Mouse (Mus musculus) stomach, embryonic 14.5 days (tissue): ENCODE data around the gene Rmdn2. TPM values are rescaled to one million over a fixed set of nuclear protein-coding genes. Genes with fewer than 3 reads are reported as not detected.

ENCODE experiments used
- ATAC-seq: fragments of 200-750 bp; cut with Nextera tagmentation; 2 replicates; pipeline ENCODE4 v1.8.0; 2017; ENCODE audit warnings: low read depth, moderate TSS enrichment; ENCODE audit not compliant: insufficient number of reproducible peaks, insufficient read depth, low FRiP score
- H3K27ac ChIP-seq: fragments of 300-500 bp; sonication (generic); 2 replicates; pipeline ENCODE4 v1.5.1; 2014; ENCODE audit warnings: mild to moderate bottlenecking, low read length, moderate library complexity, mixed read lengths
- H3K27me3 ChIP-seq: fragments of 300-500 bp; sonication (generic); 2 replicates; pipeline ENCODE4 v1.6.1; 2014; ENCODE audit warnings: low read length, control low read depth, mixed read lengths; ENCODE audit not compliant: control insufficient read depth, insufficient read depth
- H3K36me3 ChIP-seq: fragments of 300-500 bp; sonication (generic); 2 replicates; pipeline ENCODE4 v1.6.1; 2014; ENCODE audit warnings: mild to moderate bottlenecking, control low read depth, low read length, moderate library complexity, mixed read lengths; ENCODE audit not compliant: control insufficient read depth, insufficient read depth
- H3K4me1 ChIP-seq: fragments of 300-500 bp; sonication (generic); 2 replicates; pipeline ENCODE4 v1.6.1; 2014; ENCODE audit warnings: low read length, control low read depth, mixed read lengths; ENCODE audit not compliant: control insufficient read depth, insufficient read depth
- H3K4me2 ChIP-seq: fragments of 300-500 bp; sonication (generic); replicated peaks from 2 replicates; pipeline ENCODE4 v1.6.1; 2014; ENCODE audit warnings: low read depth, low read length, control low read depth
- H3K4me3 ChIP-seq: fragments of 300-500 bp; sonication (generic); 2 replicates; pipeline ENCODE4 v1.5.1; 2014; ENCODE audit warnings: low read depth, low read length, control low read depth
- H3K9ac ChIP-seq: fragments of 300-500 bp; sonication (generic); replicated peaks from 2 replicates; pipeline ENCODE4 v1.6.1; 2014; ENCODE audit warnings: low read depth, mild to moderate bottlenecking, control low read depth, low read length, moderate library complexity, mixed read lengths
- H3K9me3 ChIP-seq: fragments of 300-500 bp; sonication (generic); 2 replicates; pipeline ENCODE4 v1.6.1; 2016; ENCODE audit warnings: low read depth, low read length, control low read depth; ENCODE audit not compliant: control insufficient read depth
- WGBS: fragments of 180-500 bp; shearing (Covaris S2); extraction: QIAGEN DNeasy Blood & Tissue Kit; methylation state at CpG from one replicate; pipeline ENCODE4 v1.1.7; 2014; 5-methylcytosine and 5-hydroxymethylcytosine counted together
- polyA plus RNA-seq: library from polyadenylated mRNA; unstranded; fragments of >200 nt; fragmentation: Nextera tagmentation; extraction: Ambion mirVana; gene quantifications from 2 replicates; pipeline ENCODE4 v1.2.1, GENCODE M21; 2014

The Rmdn2 gene
- polyA plus RNA-seq, 1 experiment from 2014 or later: 15.0 TPM

- H3K27ac ChIP-seq: no peak overlapping the region
These were observed 101.6 kb downstream of the Rmdn2 start for GRCm38 (mm10) chr17:79713276-79713642.

GRCm38 (mm10) chr17:79713643-79714367, 102.1 kb downstream of the Rmdn2 start:
- ATAC-seq: no peak; the same call in 1 of the 2 replicates
- peak overlapping the region; percentile 38 for H3K4me3 ChIP-seq
- H3K4me1 ChIP-seq: peaks cover 19% of the 10 kb centered on the region; the same call in 1 of the 2 replicates
- H3K27ac ChIP-seq: no peak overlapping the region
- peaks cover 32% of the 10 kb centered on the region for H3K27me3 ChIP-seq
- H3K9me3 ChIP-seq: no peaks in the 10 kb centered on the region
- H3K9ac ChIP-seq: peak overlapping the region; percentile 18; the same call in 1 of the 2 replicates
- under 1% methylated on average over 63 of the region's 63 CpGs for WGBS
- no peaks in the 10 kb centered on the region for H3K36me3 ChIP-seq
- peak overlapping the region; percentile 89 for H3K4me2 ChIP-seq

More at GRCm38 (mm10) chr17:79713276-79713642, 101.6 kb downstream of the Rmdn2 start:
- Histone ChIP-seq H3K4me1 (peaks cover 19% of the 10 kb centered on the region), H3K36me3 (no peaks in the 10 kb centered on the region), H3K4me2 (peak overlapping the region; percentile 89), H3K27me3 (peaks cover 32% of the 10 kb centered on the region), H3K9me3 (no peaks in the 10 kb centered on the region), H3K4me3 (peak overlapping the region; percentile 38), H3K9ac (peak overlapping the region; percentile 18; the same call in 1 of the 2 replicates)
- no peak for ATAC-seq
- under 1% methylated on average over 24 of the region's 24 CpGs for WGBS

- WGBS: 2% methylated on average over 16 of the region's 16 CpGs
- H3K36me3 ChIP-seq: no peaks in the 10 kb centered on the region
- H3K27ac ChIP-seq: no peak overlapping the region
- H3K9me3 ChIP-seq: no peaks in the 10 kb centered on the region
- peak overlapping the region; percentile 89 for H3K4me2 ChIP-seq
- no peak for ATAC-seq
- H3K9ac ChIP-seq: peak overlapping the region; percentile 30; the same call in 1 of the 2 replicates
- peaks cover 19% of the 10 kb centered on the region; the same call in 1 of the 2 replicates for H3K4me1 ChIP-seq
- H3K27me3 ChIP-seq: peaks cover 32% of the 10 kb centered on the region
- peak overlapping the region; percentile 38 for H3K4me3 ChIP-seq
These were observed 102.8 kb downstream of the Rmdn2 start for GRCm38 (mm10) chr17:79714368-79714895.

- H3K9me3 ChIP-seq: no peaks in the 10 kb centered on the region
- H3K36me3 ChIP-seq: no peaks in the 10 kb centered on the region
- under 1% methylated on average over 31 of the region's 31 CpGs for WGBS
- H3K4me3 ChIP-seq: peak within 1 kb of the TSS; percentile 38
- no peak within 1 kb of the TSS for H3K27ac ChIP-seq
- H3K4me1 ChIP-seq: peaks cover 19% of the 10 kb centered on the region; the same call in 1 of the 2 replicates
- H3K27me3 ChIP-seq: peaks cover 32% of the 10 kb centered on the region
- peak within 1 kb of the TSS; percentile 89 for H3K4me2 ChIP-seq
- peak within 1 kb of the TSS; percentile 30 for H3K9ac ChIP-seq
- no peak for ATAC-seq
These were observed 103.4 kb downstream of the Rmdn2 start, which contains the start of gene Cyp1b1 for GRCm38 (mm10) chr17:79714931-79715637. TSS of gene Cyp1b1 (minus strand) at chr17:79715061.

- Histone ChIP-seq H3K36me3 (no peaks in the 10 kb centered on the region), H3K27ac (no peak overlapping the region), H3K4me3 (peak overlapping the region; percentile 38), H3K4me2 (peak overlapping the region; percentile 89), H3K9me3 (no peaks in the 10 kb centered on the region), H3K27me3 (peaks cover 32% of the 10 kb centered on the region), H3K9ac (peak overlapping the region; percentile 30; the same call in 1 of the 2 replicates), H3K4me1 (peaks cover 19% of the 10 kb centered on the region; the same call in 1 of the 2 replicates)
- WGBS: under 1% methylated on average over 42 of the region's 42 CpGs
- ATAC-seq: peak; percentile 85
These were observed 104.0 kb downstream of the Rmdn2 start for GRCm38 (mm10) chr17:79715649-79716143.

- no peak for ATAC-seq
- H3K4me3 ChIP-seq: no peak overlapping the region
- no peak overlapping the region for H3K27ac ChIP-seq
- H3K9ac ChIP-seq: no peak overlapping the region
- H3K27me3 ChIP-seq: no peaks in the 10 kb centered on the region
- H3K9me3 ChIP-seq: no peaks in the 10 kb centered on the region
- no peaks in the 10 kb centered on the region for H3K4me1 ChIP-seq
- WGBS: 85% methylated on average over 7 of the region's 7 CpGs
- no peaks in the 10 kb centered on the region for H3K36me3 ChIP-seq
- H3K4me2 ChIP-seq: no peak overlapping the region
These were observed 109.0 kb downstream of the Rmdn2 start for GRCm38 (mm10) chr17:79720681-79721080.

- no peak for ATAC-seq
- Histone ChIP-seq H3K9me3 (no peaks in the 10 kb centered on the region), H3K4me2 (no peak overlapping the region), H3K27ac (no peak overlapping the region), H3K27me3 (no peaks in the 10 kb centered on the region), H3K36me3 (no peaks in the 10 kb centered on the region), H3K4me1 (peaks cover 18% of the 10 kb centered on the region), H3K9ac (no peak overlapping the region), H3K4me3 (no peak overlapping the region)
- WGBS: 73% methylated on average over 5 of the region's 5 CpGs
These were observed 115.0 kb downstream of the Rmdn2 start for GRCm38 (mm10) chr17:79726613-79727012.

- ATAC-seq: no peak
- Histone ChIP-seq H3K9me3 (no peaks in the 10 kb centered on the region), H3K9ac (no peak overlapping the region), H3K4me3 (0 out of 2 replicates have a peak overlapping the region, but pooled peaks have one; percentile 14), H3K27me3 (no peaks in the 10 kb centered on the region), H3K27ac (peak overlapping the region; percentile 18; the same call in 1 of the 2 replicates), H3K4me2 (peak overlapping the region; percentile 28), H3K36me3 (no peaks in the 10 kb centered on the region), H3K4me1 (peaks cover 18% of the 10 kb centered on the region)
- 21% methylated on average over 14 of the region's 14 CpGs for WGBS
These were observed 116.5 kb downstream of the Rmdn2 start for GRCm38 (mm10) chr17:79728053-79728584.
